Mouse (Mus musculus) midbrain, embryonic 16.5 days (tissue): ENCODE results near the gene Sdr9c7. TPM values are rescaled to one million over a fixed set of nuclear protein-coding genes. Genes with fewer than 3 reads are reported as not detected.
"Not testable (repeated sequence)": the region's sequence is repeated elsewhere in the genome, so short reads cannot be mapped to it uniquely, and the experiment has no call there.

Experiments
- ATAC-seq: fragments of 200-750 bp; cut with Nextera tagmentation; 2 replicates; pipeline ENCODE4 v1.8.0; 2017; ENCODE audit warnings: moderate TSS enrichment
- H3K27ac ChIP-seq: fragments of 300-500 bp; sonication (generic); 2 replicates; pipeline ENCODE4 v1.5.1; 2014; ENCODE audit warnings: mild to moderate bottlenecking, low read length, mixed read lengths
- H3K27me3 ChIP-seq: fragments of 300-500 bp; sonication (generic); 2 replicates; pipeline ENCODE4 v1.6.1; 2014; ENCODE audit warnings: low read depth, low read length, mixed read lengths; ENCODE audit not compliant: control insufficient read depth, insufficient read depth
- H3K36me3 ChIP-seq: fragments of 300-500 bp; sonication (generic); 2 replicates; pipeline ENCODE4 v1.6.1; 2014; ENCODE audit warnings: mild to moderate bottlenecking, low read length, moderate library complexity, mixed read lengths; ENCODE audit not compliant: control insufficient read depth, insufficient read depth
- H3K4me1 ChIP-seq: fragments of 300-500 bp; sonication (generic); 2 replicates; pipeline ENCODE4 v1.6.1; 2014; ENCODE audit warnings: mild to moderate bottlenecking, low read length, mixed read lengths; ENCODE audit not compliant: control insufficient read depth, insufficient read depth
- H3K4me2 ChIP-seq: fragments of 300-500 bp; sonication (generic); 2 replicates; pipeline ENCODE4 v1.6.1; 2014; ENCODE audit warnings: mild to moderate bottlenecking, low read length, mixed read lengths
- H3K4me3 ChIP-seq: fragments of 300-500 bp; sonication (generic); 2 replicates; pipeline ENCODE4 v1.5.1; 2014; ENCODE audit warnings: low read depth, mild to moderate bottlenecking, low read length, moderate library complexity, mixed read lengths
- H3K9ac ChIP-seq: fragments of 300-500 bp; sonication (generic); 2 replicates; pipeline ENCODE4 v1.6.1; 2014; ENCODE audit warnings: low read depth, low read length, mixed read lengths
- H3K9me3 ChIP-seq: fragments of 300-500 bp; sonication (generic); replicated peaks from 2 replicates; pipeline ENCODE4 v1.6.1; 2014; ENCODE audit warnings: mild to moderate bottlenecking, low read length, mixed read lengths; ENCODE audit not compliant: control insufficient read depth, poor library complexity, severe bottlenecking
- WGBS: fragments of 180-500 bp; shearing (Covaris S2); extraction: QIAGEN DNeasy Blood & Tissue Kit; methylation state at CpG from one replicate; pipeline ENCODE4 v1.1.7; 2014; 5-methylcytosine and 5-hydroxymethylcytosine counted together
- polyA plus RNA-seq: library from polyadenylated mRNA; unstranded; fragments of >200 nt; fragmentation: Nextera tagmentation; extraction: Ambion mirVana; gene quantifications from 2 replicates; pipeline ENCODE4 v1.2.1, GENCODE M21; 2015

The Sdr9c7 gene
- polyA plus RNA-seq, 1 experiment from 2014 or later, result not detected

- Histone ChIP-seq H3K4me2 (no peak overlapping the region), H3K4me3 (no peak overlapping the region), H3K27me3 (no peaks in the 10 kb centered on the region), H3K27ac (no peak overlapping the region), H3K9ac (no peak overlapping the region), H3K36me3 (no peaks in the 10 kb centered on the region), H3K9me3 (no peaks in the 10 kb centered on the region), H3K4me1 (no peaks in the 10 kb centered on the region)
- WGBS, result 86% methylated on average over 4 of the region's 4 CpGs
- no peak for ATAC-seq
Measured at GRCm38 (mm10) chr10:127901751-127902150, 3.4 kb downstream of the Sdr9c7 start.

DNA sequence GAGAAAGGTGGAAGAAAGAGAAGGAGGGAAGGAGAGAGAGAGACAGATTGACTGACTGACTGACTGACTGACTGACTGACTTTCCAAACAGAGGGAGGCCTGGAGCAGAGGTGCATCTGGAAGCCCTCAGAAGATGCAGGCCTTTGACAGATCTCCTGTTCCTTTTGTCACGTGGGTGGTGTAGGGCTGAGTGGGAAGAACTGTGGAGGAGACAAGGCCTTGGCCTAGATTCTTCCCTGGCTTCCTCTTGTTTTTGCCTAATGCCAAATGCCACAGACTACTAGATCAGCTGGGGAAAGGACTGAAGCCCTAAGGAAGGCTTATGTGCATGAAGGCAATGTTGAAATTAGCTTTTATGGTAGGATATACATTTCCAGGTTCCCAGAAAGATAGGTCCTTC is 4.8 kb downstream of the Sdr9c7 start:
- Histone ChIP-seq H3K36me3 (no peaks in the 10 kb centered on the region), H3K4me1 (no peaks in the 10 kb centered on the region), H3K9me3 (no peaks in the 10 kb centered on the region), H3K27me3 (no peaks in the 10 kb centered on the region), H3K9ac (no peak overlapping the region), H3K27ac (no peak overlapping the region), H3K4me3 (no peak overlapping the region), H3K4me2 (no peak overlapping the region)
- ATAC-seq, result no peak
- 50% methylated on average over 1 of the region's 1 CpGs for WGBS

- Histone ChIP-seq H3K9me3 (no peaks in the 10 kb centered on the region), H3K9ac (no peak overlapping the region), H3K4me2 (no peak overlapping the region), H3K4me1 (no peaks in the 10 kb centered on the region), H3K27me3 (no peaks in the 10 kb centered on the region), H3K27ac (no peak overlapping the region), H3K36me3 (no peaks in the 10 kb centered on the region), H3K4me3 (no peak overlapping the region)
- whole genome bisulfite sequencing, result 65% methylated on average over 7 of the region's 7 CpGs
- ATAC-seq, result no peak
Measured at GRCm38 (mm10) chr10:127904718-127905446, 6.6 kb downstream of the Sdr9c7 start.

GRCm38 (mm10) chr10:127906138-127906537 is 7.8 kb downstream of the Sdr9c7 start:
- Histone ChIP-seq H3K27ac (no peak overlapping the region), H3K4me2 (no peak overlapping the region), H3K9ac (no peak overlapping the region), H3K4me3 (no peak overlapping the region), H3K9me3 (no peaks in the 10 kb centered on the region), H3K36me3 (no peaks in the 10 kb centered on the region), H3K27me3 (no peaks in the 10 kb centered on the region), H3K4me1 (no peaks in the 10 kb centered on the region)
- ATAC-seq, result no peak
- WGBS, result 60% methylated on average over 2 of the region's 2 CpGs

DNA sequence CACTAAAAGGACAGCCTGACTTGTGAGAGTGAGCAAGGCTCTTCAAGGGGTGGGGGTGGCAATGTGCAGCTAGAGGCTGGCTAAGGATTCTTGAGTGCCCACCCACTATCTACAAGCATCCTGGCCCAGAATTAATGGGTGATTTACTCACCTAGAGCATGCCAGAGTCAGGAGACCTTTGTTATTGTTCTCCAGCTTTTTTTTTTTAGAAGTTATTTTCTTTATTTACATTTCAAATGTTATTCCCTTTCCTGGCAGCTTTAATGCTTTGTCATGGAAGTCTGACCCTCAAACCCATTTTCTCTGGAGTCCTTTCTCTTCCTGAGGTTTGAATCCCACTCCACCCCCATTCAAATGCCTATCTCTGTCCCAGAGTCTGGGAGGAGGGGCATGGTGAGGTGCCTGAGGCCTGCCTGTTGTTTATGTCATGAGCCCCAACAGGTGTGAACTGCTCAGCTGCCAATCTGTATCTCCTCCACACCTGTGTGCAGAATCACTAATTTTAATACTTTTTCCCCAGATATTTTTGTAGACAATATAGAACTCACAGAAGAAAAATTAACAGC is 9.2 kb downstream of the Sdr9c7 start:
- ATAC-seq, result no peak
- no peaks in the 10 kb centered on the region for H3K36me3 ChIP-seq
- H3K27ac ChIP-seq, result no peak overlapping the region
- no peaks in the 10 kb centered on the region for H3K4me1 ChIP-seq
- H3K9ac ChIP-seq, result no peak overlapping the region
- H3K4me2 ChIP-seq, result no peak overlapping the region
- H3K9me3 ChIP-seq, result no peaks in the 10 kb centered on the region
- H3K4me3 ChIP-seq, result no peak overlapping the region
- H3K27me3 ChIP-seq, result no peaks in the 10 kb centered on the region

- WGBS, result 86% methylated on average over 1 of the region's 1 CpGs
- Histone ChIP-seq H3K9me3 (no peaks in the 10 kb centered on the region), H3K27me3 (no peaks in the 10 kb centered on the region), H3K9ac (no peak overlapping the region), H3K36me3 (no peaks in the 10 kb centered on the region), H3K4me3 (no peak overlapping the region), H3K27ac (no peak overlapping the region), H3K4me2 (no peak overlapping the region), H3K4me1 (no peaks in the 10 kb centered on the region)
- ATAC-seq, result no peak
Measured at GRCm38 (mm10) chr10:127915578-127915977, 17.3 kb downstream of the Sdr9c7 start.

DNA sequence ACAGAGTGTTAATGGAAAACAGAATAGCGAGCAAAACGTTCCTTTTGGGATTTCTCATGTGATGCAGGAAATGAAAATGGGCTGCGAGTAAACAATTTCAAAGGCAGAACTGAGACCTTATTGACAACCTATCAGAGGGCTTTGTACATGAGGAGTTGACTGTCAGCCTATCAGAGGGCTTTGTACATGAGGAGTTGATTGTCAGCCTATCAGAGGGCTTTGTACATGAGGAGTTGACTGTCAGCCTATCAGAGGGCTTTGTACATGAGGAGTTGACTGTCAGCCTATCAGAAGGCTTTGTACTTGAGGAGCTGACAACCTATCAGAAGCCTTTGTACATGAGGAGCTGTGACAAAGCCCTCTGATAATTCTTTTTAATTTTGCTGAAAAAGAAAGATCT is 18.9 kb downstream of the Sdr9c7 start:
- H3K4me3 ChIP-seq, H3K4me2 ChIP-seq, H3K27me3 ChIP-seq, ATAC-seq, H3K9ac ChIP-seq, H3K4me1 ChIP-seq, H3K9me3 ChIP-seq, H3K27ac ChIP-seq, H3K36me3 ChIP-seq: not testable (repeated sequence)
- WGBS, result 87% methylated on average over 3 of the region's 3 CpGs

- 97% methylated on average over 5 of the region's 5 CpGs for WGBS
- ATAC-seq, result no peak
- Histone ChIP-seq H3K4me1 (no peaks in the 10 kb centered on the region), H3K4me2 (no peak overlapping the region), H3K27me3 (no peaks in the 10 kb centered on the region), H3K9me3 (no peaks in the 10 kb centered on the region), H3K9ac (no peak overlapping the region), H3K36me3 (no peaks in the 10 kb centered on the region), H3K4me3 (no peak overlapping the region), H3K27ac (no peak overlapping the region)
Measured at GRCm38 (mm10) chr10:127917651-127918050, 19.3 kb downstream of the Sdr9c7 start.

DNA sequence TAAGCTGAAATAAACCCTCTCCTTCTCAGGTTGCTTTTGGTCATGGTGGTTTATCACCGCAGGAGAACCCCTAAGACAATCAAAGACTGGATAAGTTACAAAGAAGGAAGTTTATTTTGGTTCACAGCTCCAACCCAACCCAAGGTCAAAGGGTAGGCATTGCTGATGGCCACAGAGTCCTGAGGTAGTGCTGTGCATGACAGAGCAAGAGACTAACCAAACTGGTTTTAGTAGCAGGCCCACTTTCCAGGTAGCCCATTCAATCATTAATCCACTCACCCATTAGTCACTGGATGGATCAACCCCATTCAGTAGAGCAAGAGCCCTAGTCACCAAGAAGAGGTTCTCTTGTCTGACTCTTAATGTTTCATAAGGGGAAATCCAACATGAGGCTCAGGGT is 23.9 kb downstream of the Sdr9c7 start:
- Histone ChIP-seq H3K4me2 (no peak overlapping the region), H3K9ac (no peak overlapping the region), H3K27me3 (no peaks in the 10 kb centered on the region), H3K4me1 (no peaks in the 10 kb centered on the region), H3K27ac (no peak overlapping the region), H3K9me3 (no peaks in the 10 kb centered on the region), H3K36me3 (no peaks in the 10 kb centered on the region), H3K4me3 (no peak overlapping the region)
- 93% methylated on average over 1 of the region's 1 CpGs for WGBS
- no peak for ATAC-seq
